Mouse (Mus musculus): ENCODE results near the gene Sppl2c.

- TF ChIP-seq CTCF (IDR thresholded peaks at IDR 0.05; ENCODE audit: low read depth), result no peak
- no peak for TF ChIP-seq EP300 (IDR thresholded peaks at IDR 0.05; ENCODE audit: low read depth)
Observed at GRCm38 (mm10) chr11:104150911-104151310, 35.2 kb upstream of the Sppl2c start.

All from heart, postnatal 0 days (tissue).